ENCODE assay signal across 9 mouse cellular contexts in genomic region chr10:80421651-80422472, GRCm38 (mm10). TPM values are rescaled to one million over a fixed set of nuclear protein-coding genes. Genes with fewer than 3 reads are reported as not detected.
DNase-seq lines count a peak whose midpoint lies in the region; ATAC-seq and TF ChIP-seq lines count a peak whose summit lies in the region.
"Had no signal": no experiment of that assay in that cellular context is flagged by ENCODE, and none has a peak within 500 bp of the region (broad histone marks: within the 10 kb centered on the region; RNA-seq: fewer than 3 reads in every experiment).

No protein-coding gene starts in this region.

- TF ChIP-seq EP300 in liver, embryonic 14.5 days (IDR thresholded peaks at IDR 0.05; ENCODE audit: low read depth): peak; percentile 85

- DNase-seq in lung, postnatal 4 days: no peak
- DNase-seq in embryonic facial prominence, embryonic 10.5 days (ENCODE audit: low spot score): no peak
- DNase-seq in liver, embryonic 14.5 days (ENCODE audit: low read depth in 3 of 3, low spot score in 3 of 3): peak; percentile 78 to 86 (median 84)
- no peak for DNase-seq in frontal cortex, postnatal 36 days (ENCODE audit: low spot score in 2 of 2)
- DNase-seq in layer of hippocampus, adult 18-20 months (ENCODE audit: low spot score in 2 of 2): no peak
- DNase-seq in ovary, postnatal 36 days (ENCODE audit: low spot score): no peak

- H3K36me3 ChIP-seq in lung, embryonic 15.5 days: peaks cover 98% of the 10 kb centered on the region
- peaks cover 100% of the 10 kb centered on the region for H3K36me3 ChIP-seq in embryonic facial prominence, embryonic 10.5 days (replicated peaks)
- H3K36me3 ChIP-seq in liver, embryonic 14.5 days (replicated peaks; ENCODE audit: control insufficient read depth, insufficient read depth, low read depth): peaks cover 71% of the 10 kb centered on the region
- peaks cover 88% of the 10 kb centered on the region for H3K36me3 ChIP-seq in stomach, embryonic 14.5 days (ENCODE audit: control insufficient read depth, insufficient read depth, low read length)

- H3K9me3 ChIP-seq in lung, embryonic 15.5 days: no peaks in the 10 kb centered on the region
- peaks cover 10% of the 10 kb centered on the region; the same call in 1 of the 2 replicates for H3K9me3 ChIP-seq in embryonic facial prominence, embryonic 10.5 days
- H3K9me3 ChIP-seq in liver, embryonic 14.5 days (ENCODE audit: control insufficient read depth, low read length): peaks cover 3% of the 10 kb centered on the region; the same call in 1 of the 2 replicates
- peaks cover 3% of the 10 kb centered on the region; the same call in 1 of the 2 replicates for H3K9me3 ChIP-seq in stomach, embryonic 14.5 days (ENCODE audit: control insufficient read depth, low read depth, low read length)
- H3K9me3 ChIP-seq: limb, embryonic 15.5 days had no signal

- ATAC-seq in lung, embryonic 15.5 days (ENCODE audit: borderline replicate concordance, extremely low read depth, low FRiP score, low TSS enrichment): peak; percentile 29; the same call in 1 of the 2 replicates
- peak; percentile 95 for ATAC-seq in liver, embryonic 14.5 days (ENCODE audit: insufficient read depth)
- ATAC-seq in stomach, embryonic 14.5 days (ENCODE audit: insufficient number of reproducible peaks, insufficient read depth, low FRiP score, low read depth): peak; percentile 24; the same call in 1 of the 2 replicates

- no peak overlapping the region for H3K4me3 ChIP-seq in lung, embryonic 15.5 days
- peak overlapping the region; percentile 11; the same call in 1 of the 2 replicates for H3K4me3 ChIP-seq in embryonic facial prominence, embryonic 10.5 days
- H3K4me3 ChIP-seq in liver, embryonic 14.5 days (ENCODE audit: insufficient read depth in 1 of 2, low read depth in 2 of 2, low read length in 2 of 2): peak overlapping the region; percentile 28 to 54
- H3K4me3 ChIP-seq in stomach, embryonic 14.5 days (ENCODE audit: low read depth, low read length): no peak overlapping the region
- H3K4me3 ChIP-seq: limb, embryonic 15.5 days had no signal

- peaks cover 19% of the 10 kb centered on the region; the same call in 1 of the 2 replicates for H3K4me1 ChIP-seq in lung, embryonic 15.5 days
- H3K4me1 ChIP-seq in embryonic facial prominence, embryonic 10.5 days: peaks cover 5% of the 10 kb centered on the region
- peaks cover 64 to 66% of the 10 kb centered on the region in 2 experiments for H3K4me1 ChIP-seq in liver, embryonic 14.5 days (replicated peaks; ENCODE audit: control insufficient read depth in 2 of 2, insufficient read depth in 2 of 2, low read length in 1 of 2)
- 0 out of 2 replicates have a peak, but pooled peaks cover 8% of the 10 kb centered on the region for H3K4me1 ChIP-seq in stomach, embryonic 14.5 days (ENCODE audit: control insufficient read depth, insufficient read depth, low read length)

- no peak overlapping the region for H3K27ac ChIP-seq in lung, embryonic 15.5 days
- no peak overlapping the region for H3K27ac ChIP-seq in embryonic facial prominence, embryonic 10.5 days (replicated peaks)
- peak overlapping the region; percentile 93 for H3K27ac ChIP-seq in liver, embryonic 14.5 days
- no peak overlapping the region for H3K27ac ChIP-seq in stomach, embryonic 14.5 days (ENCODE audit: low read length)
- H3K27ac ChIP-seq: limb, embryonic 15.5 days had no signal

- H3K27me3 ChIP-seq in lung, embryonic 15.5 days: no peaks in the 10 kb centered on the region
- no peaks in the 10 kb centered on the region for H3K27me3 ChIP-seq in embryonic facial prominence, embryonic 10.5 days (replicated peaks; ENCODE audit: low read depth, poor library complexity, severe bottlenecking)
- no peaks in the 10 kb centered on the region for H3K27me3 ChIP-seq in liver, embryonic 14.5 days (ENCODE audit: control insufficient read depth, insufficient read depth, low read length)
- H3K27me3 ChIP-seq in stomach, embryonic 14.5 days (ENCODE audit: control insufficient read depth, insufficient read depth, low read length): no peaks in the 10 kb centered on the region
- H3K27me3 ChIP-seq: limb, embryonic 15.5 days had no signal

- H3K4me2 ChIP-seq in lung, embryonic 15.5 days: no peak overlapping the region
- peak overlapping the region; percentile 85 for H3K4me2 ChIP-seq in liver, embryonic 14.5 days (ENCODE audit: low read depth)
- no peak overlapping the region for H3K4me2 ChIP-seq in stomach, embryonic 14.5 days (replicated peaks; ENCODE audit: low read depth, low read length)
- H3K4me2 ChIP-seq: limb, embryonic 15.5 days had no signal

- TF ChIP-seq CTCF in liver, embryonic 14.5 days (IDR thresholded peaks at IDR 0.05; ENCODE audit: low read depth): no peak

- H3K9ac ChIP-seq in lung, embryonic 15.5 days: no peak overlapping the region
- H3K9ac ChIP-seq in liver, embryonic 14.5 days (replicated peaks): peak overlapping the region; percentile 72
- H3K9ac ChIP-seq in stomach, embryonic 14.5 days (replicated peaks; ENCODE audit: low read depth, low read length): no peak overlapping the region
- H3K9ac ChIP-seq: limb, embryonic 15.5 days had no signal

- 84% methylated on average over 9 of the region's 9 CpGs for WGBS in lung, embryonic 15.5 days
- 89% methylated on average over 9 of the region's 9 CpGs for WGBS in embryonic facial prominence, embryonic 10.5 days
- WGBS in liver, embryonic 14.5 days (ENCODE audit: insufficient replicate concordance): 15% methylated on average over 9 of the region's 9 CpGs
- 80% methylated on average over 9 of the region's 9 CpGs for WGBS in stomach, embryonic 14.5 days

RNA-seq across cellular contexts. Expression of gene Tcf3, which starts 11.6 kb away (rescaled TPM):
- polyA plus RNA-seq in lung, embryonic 15.5 days (2015; fragmentation: Nextera tagmentation; extraction: Ambion mirVana): 122 and 126 TPM in 2 replicates
- polyA plus RNA-seq in embryonic facial prominence, embryonic 10.5 days (2016; fragmentation: Nextera tagmentation; extraction: Ambion mirVana): 225 and 235 TPM in 2 replicates
- 54.7 and 74.7 TPM in 2 replicates for polyA plus RNA-seq in liver, embryonic 14.5 days (2012; rRNA removed)
- 41.9 and 55.4 TPM in 2 replicates for polyA plus RNA-seq in liver, embryonic 14.5 days (2014; fragmentation: Nextera tagmentation; extraction: Ambion mirVana)
- polyA plus RNA-seq in stomach, embryonic 14.5 days (2014; fragmentation: Nextera tagmentation; extraction: Ambion mirVana): 107 and 108 TPM in 2 replicates
- total RNA-seq in layer of hippocampus, adult 18-20 months (2021): 10 to 100 TPM; 27.1 to 27.3 TPM

RNA-seq across cellular contexts. Expression of gene Uqcr11, which starts 15.2 kb away (rescaled TPM):
- 628 and 681 TPM in 2 replicates for polyA plus RNA-seq in lung, embryonic 15.5 days (2015; fragmentation: Nextera tagmentation; extraction: Ambion mirVana)
- 615 and 629 TPM in 2 replicates for polyA plus RNA-seq in embryonic facial prominence, embryonic 10.5 days (2016; fragmentation: Nextera tagmentation; extraction: Ambion mirVana)
- polyA plus RNA-seq in liver, embryonic 14.5 days (2012; rRNA removed): 359 and 571 TPM in 2 replicates
- 729 and 738 TPM in 2 replicates for polyA plus RNA-seq in liver, embryonic 14.5 days (2014; fragmentation: Nextera tagmentation; extraction: Ambion mirVana)
- polyA plus RNA-seq in stomach, embryonic 14.5 days (2014; fragmentation: Nextera tagmentation; extraction: Ambion mirVana): 645 and 784 TPM in 2 replicates
- total RNA-seq in layer of hippocampus, adult 18-20 months (2021): 100 to 1,000 TPM; 410 to 413 TPM

RNA-seq across cellular contexts. Expression of gene Mbd3, which starts 22.5 kb away (rescaled TPM):
- 276 and 277 TPM in 2 replicates for polyA plus RNA-seq in lung, embryonic 15.5 days (2015; fragmentation: Nextera tagmentation; extraction: Ambion mirVana)
- 371 and 377 TPM in 2 replicates for polyA plus RNA-seq in embryonic facial prominence, embryonic 10.5 days (2016; fragmentation: Nextera tagmentation; extraction: Ambion mirVana)
- polyA plus RNA-seq in liver, embryonic 14.5 days (2012; rRNA removed): 66.7 and 79.5 TPM in 2 replicates
- 43.7 and 44.3 TPM in 2 replicates for polyA plus RNA-seq in liver, embryonic 14.5 days (2014; fragmentation: Nextera tagmentation; extraction: Ambion mirVana)
- 194 and 200 TPM in 2 replicates for polyA plus RNA-seq in stomach, embryonic 14.5 days (2014; fragmentation: Nextera tagmentation; extraction: Ambion mirVana)
- 100 to 1,000 TPM; 159 to 162 TPM for total RNA-seq in layer of hippocampus, adult 18-20 months (2021)

RNA-seq across cellular contexts. Expression of gene Mex3d, which starts 34.4 kb away (rescaled TPM):
- 7.9 and 9.6 TPM in 2 replicates for polyA plus RNA-seq in lung, embryonic 15.5 days (2015; fragmentation: Nextera tagmentation; extraction: Ambion mirVana)
- 6.4 and 7.1 TPM in 2 replicates for polyA plus RNA-seq in embryonic facial prominence, embryonic 10.5 days (2016; fragmentation: Nextera tagmentation; extraction: Ambion mirVana)
- 3.2 and 3.3 TPM in 2 replicates for polyA plus RNA-seq in liver, embryonic 14.5 days (2012; rRNA removed)
- 0.55 and 1.1 TPM in 2 replicates for polyA plus RNA-seq in liver, embryonic 14.5 days (2014; fragmentation: Nextera tagmentation; extraction: Ambion mirVana)
- polyA plus RNA-seq in stomach, embryonic 14.5 days (2014; fragmentation: Nextera tagmentation; extraction: Ambion mirVana): 7.7 and 8.1 TPM in 2 replicates
- total RNA-seq in layer of hippocampus, adult 18-20 months (2021): 10 to 100 TPM; 17.9 to 19.1 TPM

Comparison
In these comparisons a context has a peak if more than half of its experiments do, and no peak if none do; other contexts are left out.
1. ATAC-seq: peak in every context shown above with its lines; median percentile 95 in liver, embryonic 14.5 days; 29 in lung, embryonic 15.5 days; 24 in stomach, embryonic 14.5 days.
2. H3K4me3 ChIP-seq: peak in embryonic facial prominence, embryonic 10.5 days (single experiment) and liver, embryonic 14.5 days (2 of 2); none in lung, embryonic 15.5 days (single experiment) and stomach, embryonic 14.5 days (single experiment).
3. DNase-seq: peak in liver, embryonic 14.5 days (3 of 3); none in lung, postnatal 4 days (0 of 2), embryonic facial prominence, embryonic 10.5 days (single experiment), frontal cortex, postnatal 36 days (0 of 2), layer of hippocampus, adult 18-20 months (0 of 2) and ovary, postnatal 36 days (single experiment).